Mouse (Mus musculus): Measurements from ENCODE around the gene Mboat2. TPM values are rescaled to one million over a fixed set of nuclear protein-coding genes. Genes with fewer than 3 reads are reported as not detected.

Gene Mboat2
- 0.43 TPM in 1 of 2 replicates, not detected in the other for total RNA-seq (2023)

DNA sequence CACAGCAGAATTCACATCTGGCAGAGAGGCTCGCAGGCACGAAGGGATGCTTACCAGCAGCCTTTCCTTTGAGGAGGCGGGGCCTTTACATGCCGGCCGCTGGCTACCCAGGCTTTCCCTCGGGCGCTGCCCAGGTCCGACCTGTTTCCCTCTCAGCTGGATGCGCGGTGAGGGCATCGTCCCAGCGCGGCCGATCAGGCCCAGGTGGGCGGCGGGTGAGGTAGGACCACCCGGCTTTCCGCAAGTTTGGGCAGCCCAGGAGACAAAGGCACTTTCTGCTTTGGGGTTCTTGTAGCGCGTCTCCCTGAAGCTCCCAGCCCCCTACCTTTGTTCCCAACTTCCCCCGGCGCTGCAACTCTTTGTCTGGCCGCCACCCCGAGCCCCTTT lies at the start of gene Mboat2:
TSS of gene Mboat2 (plus strand) at position 114 of the 387 bp plus-strand sequence.

DNA sequence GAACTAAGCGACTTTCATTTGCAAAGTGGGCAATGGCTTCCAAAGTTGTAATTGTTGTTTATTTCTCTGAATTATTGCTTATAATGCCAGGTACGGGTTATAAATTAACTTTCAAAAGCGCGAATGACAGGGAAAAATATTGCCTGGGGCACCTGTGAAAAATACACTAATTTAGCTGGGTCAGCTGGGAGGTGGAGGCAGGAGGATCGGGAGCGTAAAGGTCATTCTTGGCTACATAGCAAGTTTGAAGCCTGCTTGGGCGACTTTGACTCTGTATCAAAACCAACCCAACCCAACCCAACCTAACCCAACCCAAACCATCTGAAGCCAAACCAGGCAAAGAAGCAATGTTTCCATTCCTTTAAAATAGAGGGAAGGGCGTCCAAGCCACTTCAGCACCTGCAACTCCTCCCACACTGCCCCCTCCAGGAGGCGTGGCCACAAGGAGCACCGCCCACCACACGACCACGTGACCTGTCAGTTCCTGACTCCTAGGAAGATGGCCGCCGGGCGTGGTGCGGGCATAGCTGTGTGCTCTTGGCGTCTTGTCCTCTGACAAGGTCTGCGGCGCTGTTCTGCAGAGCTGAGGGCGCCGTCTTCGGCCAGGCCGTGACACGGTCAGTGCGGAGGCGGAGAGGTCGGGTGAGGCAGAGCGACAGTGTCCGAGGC lies 143.9 kb downstream of the Mboat2 start, which contains the start of gene Kidins220:
TSS of gene Kidins220 (plus strand) at position 480 of the 669 bp plus-strand sequence.

Other genes starting within 250 kb of the Mboat2 start
- 47.6 and 49.6 TPM in 2 replicates for gene Klf11, start 179.6 kb upstream of the Mboat2 start, total RNA-seq (2023)
- gene Cys1, start 149.1 kb upstream of the Mboat2 start, total RNA-seq (2023), result not detected in 2 replicates
- gene Rrm2, start 122.6 kb upstream of the Mboat2 start, total RNA-seq (2023), result 84.3 and 101 TPM in 2 replicates
- 87.3 and 132 TPM in 2 replicates for gene Kidins220, start 144.0 kb downstream of the Mboat2 start, total RNA-seq (2023)